Mouse (Mus musculus) heart, embryonic 10.5 days (tissue): ENCODE measurements around the gene Acot7. TPM values are rescaled to one million over a fixed set of nuclear protein-coding genes. Genes with fewer than 3 reads are reported as not detected.

Source experiments
- DNase-seq: peaks from one replicate; pipeline ENCODE4 v3.0.0-alpha.2; 2017; ENCODE audit warnings: low spot score
- H3K27ac ChIP-seq: fragments of 300-500 bp; sonication (generic); 2 replicates; pipeline ENCODE4 v1.5.1; 2016; ENCODE audit warnings: mild to moderate bottlenecking
- H3K27me3 ChIP-seq: fragments of 300-500 bp; sonication (generic); 2 replicates; pipeline ENCODE4 v1.6.1; 2016; ENCODE audit warnings: mild to moderate bottlenecking; ENCODE audit not compliant: poor library complexity, insufficient read depth, severe bottlenecking
- H3K36me3 ChIP-seq: fragments of 300-500 bp; sonication (generic); 2 replicates; pipeline ENCODE4 v1.6.1; 2016; ENCODE audit warnings: mild to moderate bottlenecking, moderate library complexity
- H3K4me1 ChIP-seq: fragments of 300-500 bp; sonication (generic); 2 replicates; pipeline ENCODE4 v1.6.1; 2016; ENCODE audit warnings: mild to moderate bottlenecking
- H3K4me3 ChIP-seq: fragments of 300-500 bp; sonication (generic); 2 replicates; pipeline ENCODE4 v1.5.1; 2016; ENCODE audit warnings: mild to moderate bottlenecking, moderate library complexity
- H3K9me3 ChIP-seq: fragments of 300-500 bp; sonication (generic); 2 replicates; pipeline ENCODE4 v1.6.1; 2016; ENCODE audit warnings: mild to moderate bottlenecking, moderate library complexity
- WGBS: fragments of 180-500 bp; shearing (Covaris S2); methylation state at CpG from one replicate; pipeline ENCODE4 v1.1.7; 2016; 5-methylcytosine and 5-hydroxymethylcytosine counted together
- polyA plus RNA-seq: library from polyadenylated mRNA; unstranded; fragments of >200 nt; fragmentation: Nextera tagmentation; extraction: Ambion mirVana; gene quantifications from 2 replicates; pipeline ENCODE4 v1.2.1, GENCODE M21; 2016

Acot7 gene
- polyA plus RNA-seq, 1 experiment from 2014 or later: 48.9 TPM

DNA sequence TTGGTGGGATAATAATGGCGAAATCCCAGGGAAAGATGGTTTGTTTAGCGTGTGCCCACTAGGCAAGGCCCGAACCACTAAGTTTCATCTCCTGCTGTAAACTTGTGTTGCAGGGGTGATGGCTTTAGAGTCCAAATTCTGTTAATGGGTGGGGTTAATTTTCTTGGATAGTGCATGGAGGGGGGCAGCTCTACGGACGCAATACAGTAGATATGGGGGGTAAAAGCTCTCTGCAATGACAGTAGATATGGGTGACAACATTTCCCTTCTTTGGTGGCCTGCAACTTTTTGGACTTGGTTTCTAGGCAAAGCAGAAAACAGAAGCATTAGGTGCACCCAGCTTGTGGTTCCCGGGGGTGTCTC, 779 bp upstream of the Acot7 start:
- peaks cover 25% of the 10 kb centered on the region for H3K4me1 ChIP-seq
- H3K36me3 ChIP-seq: no peaks in the 10 kb centered on the region
- WGBS: 64% methylated on average over 6 of the region's 6 CpGs
- H3K4me3 ChIP-seq: peak overlapping the region; percentile 88
- no peak for DNase-seq
- no peaks in the 10 kb centered on the region for H3K9me3 ChIP-seq
- H3K27me3 ChIP-seq: peaks cover 67% of the 10 kb centered on the region
- H3K27ac ChIP-seq: peak overlapping the region; percentile 98

DNA sequence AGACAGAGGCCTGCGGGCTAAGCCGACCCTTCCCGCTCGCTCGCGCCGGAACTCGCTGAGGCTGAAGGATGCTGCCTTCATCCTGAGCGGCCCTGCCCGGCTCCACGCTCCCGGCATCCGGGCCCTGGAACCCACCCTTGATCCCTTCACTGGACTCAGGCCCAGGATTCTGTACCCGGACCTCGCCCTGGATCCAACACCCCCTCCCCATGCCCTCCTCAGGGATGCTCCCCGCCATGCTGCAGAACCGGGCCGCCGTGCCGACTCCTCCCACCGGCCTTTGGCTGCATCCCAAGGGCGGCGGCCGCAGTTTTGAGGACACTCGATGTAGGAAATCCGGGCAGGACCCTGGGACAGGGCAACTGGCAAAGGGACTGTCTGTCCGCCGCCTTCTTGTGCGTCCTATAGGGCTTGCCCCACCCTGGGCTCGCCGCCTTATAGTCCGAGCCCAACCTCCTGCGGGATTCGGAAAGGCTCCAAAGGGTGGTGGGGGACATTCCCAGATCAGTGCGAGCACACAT, 470 bp downstream of the Acot7 start:
- no peaks in the 10 kb centered on the region for H3K36me3 ChIP-seq
- peak overlapping the region; percentile 88 for H3K4me3 ChIP-seq
- H3K27ac ChIP-seq: peak overlapping the region; percentile 98
- WGBS: 1% methylated on average over 35 of the region's 35 CpGs
- H3K9me3 ChIP-seq: no peaks in the 10 kb centered on the region
- H3K27me3 ChIP-seq: peaks cover 65% of the 10 kb centered on the region
- peaks cover 25% of the 10 kb centered on the region for H3K4me1 ChIP-seq
- DNase-seq: no peak

DNA sequence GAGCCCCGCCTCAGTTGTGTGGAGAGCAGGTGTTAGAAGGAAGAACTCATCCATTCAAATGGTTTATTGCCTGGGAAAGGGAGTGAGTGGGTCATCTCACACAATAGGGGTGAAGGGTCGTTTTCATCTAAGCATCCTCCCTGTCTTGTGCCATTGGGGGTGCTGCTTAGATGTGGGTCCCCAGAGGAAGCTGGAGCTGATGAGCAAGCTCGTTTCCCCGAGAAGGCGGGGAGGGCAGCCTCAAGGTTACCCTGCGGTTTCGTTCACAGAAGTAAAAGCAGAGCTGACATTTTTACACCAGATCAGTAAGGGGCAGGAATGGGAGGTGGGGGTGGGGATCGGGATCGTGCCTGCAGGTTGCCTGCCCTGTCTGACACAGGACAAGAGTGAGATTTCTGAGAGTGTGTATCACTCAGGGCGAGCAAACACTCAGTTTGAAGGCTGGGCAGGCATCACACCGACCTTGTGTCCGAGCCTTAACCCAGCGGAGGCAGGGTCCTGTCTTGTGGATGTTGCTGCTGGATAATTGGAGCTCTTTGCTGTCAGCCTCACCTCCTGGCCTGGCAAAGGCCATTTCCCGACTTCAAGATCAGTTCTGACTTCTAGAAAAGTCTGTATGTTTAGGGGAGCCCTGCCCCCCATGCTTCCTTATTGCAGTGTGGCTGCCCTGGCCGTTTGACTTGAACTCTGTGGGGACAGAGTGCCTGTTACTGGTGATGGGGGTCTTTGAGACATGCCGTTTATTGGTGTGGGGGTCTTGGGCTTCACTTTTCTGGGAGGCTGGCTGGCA, 1.2 kb downstream of the Acot7 start:
- H3K4me3 ChIP-seq: peak overlapping the region; percentile 88
- H3K9me3 ChIP-seq: no peaks in the 10 kb centered on the region
- WGBS: 36% methylated on average over 16 of the region's 16 CpGs
- peak overlapping the region; percentile 98; the same call in 1 of the 2 replicates for H3K27ac ChIP-seq
- H3K27me3 ChIP-seq: peaks cover 58% of the 10 kb centered on the region
- no peak for DNase-seq
- H3K4me1 ChIP-seq: peaks cover 25% of the 10 kb centered on the region
- H3K36me3 ChIP-seq: no peaks in the 10 kb centered on the region

DNA sequence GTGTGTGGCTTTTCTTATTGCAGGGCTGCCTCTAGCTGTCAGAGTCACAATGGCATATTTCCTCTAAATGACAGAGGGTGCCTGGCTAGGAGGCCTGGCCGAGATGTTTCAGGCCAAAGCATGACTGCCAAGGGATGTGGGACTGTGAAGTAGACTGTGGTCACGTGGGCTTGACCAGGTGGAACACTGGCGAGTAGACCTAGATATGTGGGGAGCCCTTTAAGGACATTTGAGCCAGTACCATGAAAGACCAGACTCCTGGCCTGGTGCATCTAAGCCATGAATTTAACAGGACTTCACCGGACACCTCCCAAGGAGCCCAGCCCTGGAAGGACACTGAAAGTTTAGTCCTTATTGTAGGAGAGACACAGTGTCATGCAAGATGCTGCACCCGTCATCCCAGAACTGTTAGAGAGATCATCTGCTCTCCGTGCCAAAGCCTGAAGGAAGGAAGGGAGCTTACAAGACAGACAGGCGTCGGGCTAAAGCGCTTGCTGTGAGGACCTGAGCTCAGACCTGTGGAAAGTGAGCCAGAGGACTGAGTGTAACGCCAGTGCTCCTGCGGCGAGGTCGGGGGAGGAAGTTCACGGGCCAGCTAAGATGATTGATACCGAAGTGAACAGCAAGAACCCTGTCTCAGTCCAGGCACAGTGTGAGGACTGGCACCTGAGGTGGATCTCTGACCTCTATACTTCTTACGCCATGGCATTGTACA, 2.2 kb downstream of the Acot7 start:
- 83% methylated on average over 16 of the region's 16 CpGs for WGBS
- Histone ChIP-seq H3K9me3 (no peaks in the 10 kb centered on the region), H3K27ac (no peak overlapping the region), H3K27me3 (peaks cover 48% of the 10 kb centered on the region), H3K36me3 (no peaks in the 10 kb centered on the region), H3K4me3 (no peak overlapping the region), H3K4me1 (peaks cover 33% of the 10 kb centered on the region)
- DNase-seq: no peak

DNA sequence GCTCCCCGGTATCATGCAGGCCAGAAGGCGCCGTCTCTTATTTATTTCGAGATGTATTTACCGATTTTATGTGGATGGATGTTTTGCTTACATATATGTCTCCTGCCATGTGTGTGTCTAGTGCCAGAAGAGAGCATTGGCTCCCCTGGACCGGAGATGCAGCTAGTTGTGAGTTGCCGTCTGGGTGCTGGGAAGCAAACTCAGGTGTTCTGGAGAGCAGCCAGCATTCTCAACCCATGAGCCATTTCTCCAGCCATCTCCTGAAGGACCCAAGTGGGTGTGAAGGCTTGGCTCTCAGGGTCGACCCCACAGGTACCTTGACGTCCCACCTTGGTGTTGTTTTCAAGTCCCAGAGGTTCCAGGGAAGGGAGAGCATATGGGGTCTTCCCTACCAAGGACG, 4.3 kb downstream of the Acot7 start:
- Histone ChIP-seq H3K4me3 (no peak overlapping the region), H3K27ac (no peak overlapping the region), H3K27me3 (peaks cover 28% of the 10 kb centered on the region), H3K9me3 (no peaks in the 10 kb centered on the region), H3K4me1 (peaks cover 51% of the 10 kb centered on the region), H3K36me3 (no peaks in the 10 kb centered on the region)
- DNase-seq: no peak
- WGBS: 78% methylated on average over 10 of the region's 10 CpGs

DNA sequence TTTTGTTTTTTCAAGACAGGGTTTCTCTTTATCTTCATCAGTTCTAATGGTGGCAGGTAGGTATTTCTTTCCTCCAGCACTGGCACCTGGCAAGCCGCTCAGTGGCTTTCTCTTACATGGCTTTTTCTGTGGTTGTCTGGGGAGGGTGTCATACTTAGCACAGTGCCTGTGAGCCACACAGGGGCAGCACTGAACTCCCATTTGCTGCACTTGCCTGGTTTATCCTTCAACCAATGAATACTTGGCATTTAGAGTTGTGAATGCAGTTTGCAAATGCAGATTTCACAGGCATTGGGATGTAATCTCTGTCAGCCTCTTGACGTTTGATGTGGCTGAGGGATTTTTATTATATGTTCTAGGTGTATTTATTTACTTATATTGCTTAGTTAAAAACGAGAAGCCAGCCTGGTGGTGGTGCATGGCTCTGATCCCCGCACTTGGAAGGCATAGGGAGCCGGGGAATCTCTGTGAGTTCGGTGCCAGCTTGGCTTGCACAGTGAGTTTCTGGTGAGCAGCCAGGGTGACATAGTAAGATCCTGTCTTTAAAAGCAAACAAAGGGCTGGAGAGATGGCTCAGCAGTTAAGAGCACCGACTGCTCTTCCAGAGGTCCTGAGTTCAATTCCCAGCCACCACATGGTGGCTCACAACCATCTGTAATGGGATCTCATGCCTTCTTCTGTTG, 6.6 kb downstream of the Acot7 start:
- Histone ChIP-seq H3K36me3 (no peaks in the 10 kb centered on the region), H3K27ac (no peak overlapping the region), H3K27me3 (peaks cover 17% of the 10 kb centered on the region), H3K9me3 (no peaks in the 10 kb centered on the region), H3K4me3 (no peak overlapping the region), H3K4me1 (peaks cover 33% of the 10 kb centered on the region)
- 67% methylated on average over 7 of the region's 7 CpGs for WGBS
- DNase-seq: no peak

DNA sequence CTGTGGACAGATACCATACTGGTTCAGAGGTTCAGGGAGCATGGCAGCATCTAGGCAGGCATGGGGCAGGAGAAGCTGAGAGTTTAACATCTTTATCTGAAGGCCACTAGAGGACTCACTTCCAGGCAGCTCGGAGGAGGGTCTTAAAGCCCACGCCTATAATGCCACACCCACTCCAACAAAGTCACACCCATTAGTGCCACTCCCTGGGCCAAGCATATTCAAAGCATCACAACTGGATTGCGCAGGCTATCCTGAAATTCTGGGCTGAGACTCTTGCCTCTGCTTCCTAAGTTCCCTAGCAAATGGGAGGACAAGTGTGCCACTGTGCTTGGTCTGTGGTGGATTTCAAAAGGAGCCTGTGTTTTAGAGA, 7.2 kb downstream of the Acot7 start:
- H3K4me3 ChIP-seq: peak overlapping the region; percentile 46
- WGBS: under 1% methylated on average over 3 of the region's 3 CpGs
- H3K4me1 ChIP-seq: peaks cover 38% of the 10 kb centered on the region
- H3K36me3 ChIP-seq: no peaks in the 10 kb centered on the region
- H3K27ac ChIP-seq: peak overlapping the region; percentile 91
- H3K27me3 ChIP-seq: peaks cover 11% of the 10 kb centered on the region
- no peaks in the 10 kb centered on the region for H3K9me3 ChIP-seq
- DNase-seq: peak; percentile 88

DNA sequence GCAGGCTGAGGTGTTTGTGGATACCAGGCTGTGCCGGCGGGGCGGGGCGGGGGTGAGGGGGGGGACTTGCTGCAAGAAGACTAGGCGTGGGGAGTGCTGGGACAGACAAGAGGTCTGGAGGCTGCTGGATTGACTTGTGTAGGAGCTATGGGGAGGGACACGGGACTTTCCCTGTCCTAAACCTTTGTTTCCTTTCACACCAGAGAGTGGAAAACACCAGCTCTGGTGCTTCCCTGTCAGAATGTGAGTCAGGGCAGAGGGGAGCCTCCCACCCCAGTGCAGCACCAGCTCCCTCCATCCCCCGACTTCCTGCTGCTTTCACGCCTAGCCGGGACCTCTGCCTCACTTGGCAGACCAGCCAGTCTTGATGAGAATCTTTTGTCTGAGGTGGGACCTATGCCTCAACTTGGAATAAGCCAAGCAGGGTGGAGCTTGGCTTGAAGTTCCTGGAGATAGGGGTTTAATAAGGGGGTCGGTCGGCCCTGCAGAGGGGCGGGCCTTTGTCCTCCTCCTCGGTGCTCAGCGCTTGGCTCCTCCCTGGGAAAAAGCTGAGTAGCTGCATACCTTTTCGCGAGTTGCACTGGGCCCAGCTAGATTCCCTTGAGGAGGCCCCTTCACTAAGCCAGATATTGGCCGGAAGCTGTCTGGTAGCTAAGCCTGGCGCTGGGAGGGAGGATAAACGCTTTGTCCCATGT, 7.7 kb downstream of the Acot7 start:
- H3K4me1 ChIP-seq: peaks cover 43% of the 10 kb centered on the region
- peak; percentile 90 for DNase-seq
- H3K36me3 ChIP-seq: no peaks in the 10 kb centered on the region
- H3K4me3 ChIP-seq: peak overlapping the region; percentile 46
- peak overlapping the region; percentile 91 for H3K27ac ChIP-seq
- H3K27me3 ChIP-seq: peaks cover 5% of the 10 kb centered on the region
- WGBS: 2% methylated on average over 19 of the region's 19 CpGs
- H3K9me3 ChIP-seq: no peaks in the 10 kb centered on the region

DNA sequence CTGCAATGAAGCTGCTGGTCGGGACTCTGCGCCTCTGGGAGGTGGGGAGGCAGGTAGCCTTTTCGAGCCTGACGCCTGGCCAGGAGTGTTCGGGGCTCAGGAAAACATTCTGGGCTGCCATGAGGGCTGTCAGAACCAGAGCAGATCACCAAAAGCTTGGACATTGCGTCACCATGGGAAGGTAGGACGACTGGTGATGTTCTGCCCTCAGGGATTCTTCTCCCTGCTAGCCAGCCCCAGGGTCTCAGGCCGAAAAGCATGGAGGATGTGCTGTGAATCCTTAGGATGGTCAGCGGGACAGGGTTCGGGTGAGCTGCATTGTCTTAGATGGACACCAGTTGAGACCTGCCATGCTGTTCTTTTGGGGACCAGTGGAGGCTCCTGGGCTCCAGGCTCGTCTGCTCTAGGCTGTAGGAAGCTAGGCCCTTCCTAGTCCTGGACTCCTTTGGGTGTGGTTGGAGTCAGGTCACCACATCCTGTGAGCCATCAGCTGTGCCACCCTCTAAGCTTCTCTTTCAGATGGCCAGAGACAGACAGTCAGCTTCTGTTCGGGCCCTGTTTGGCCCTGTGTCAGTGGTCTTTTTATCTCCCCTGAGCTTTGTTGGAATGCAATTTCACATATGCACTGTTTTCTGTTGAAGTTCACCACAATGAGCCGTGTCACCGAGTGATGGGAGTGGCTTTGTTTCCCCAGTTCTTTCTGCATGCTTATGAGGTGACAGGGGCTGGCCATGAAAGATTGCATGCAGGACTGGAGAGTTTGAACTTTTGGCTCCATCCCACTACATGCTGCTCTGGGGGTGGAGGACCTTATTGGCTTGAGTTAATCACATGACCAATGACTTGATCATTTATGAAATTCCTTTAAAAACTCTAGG, 8.5 kb downstream of the Acot7 start:
- 36% methylated on average over 14 of the region's 14 CpGs for WGBS
- peaks cover 49% of the 10 kb centered on the region for H3K4me1 ChIP-seq
- no peaks in the 10 kb centered on the region for H3K36me3 ChIP-seq
- no peaks in the 10 kb centered on the region for H3K9me3 ChIP-seq
- H3K4me3 ChIP-seq: peak overlapping the region; percentile 46
- no peak for DNase-seq
- H3K27me3 ChIP-seq: no peaks in the 10 kb centered on the region
- peak overlapping the region; percentile 91 for H3K27ac ChIP-seq

DNA sequence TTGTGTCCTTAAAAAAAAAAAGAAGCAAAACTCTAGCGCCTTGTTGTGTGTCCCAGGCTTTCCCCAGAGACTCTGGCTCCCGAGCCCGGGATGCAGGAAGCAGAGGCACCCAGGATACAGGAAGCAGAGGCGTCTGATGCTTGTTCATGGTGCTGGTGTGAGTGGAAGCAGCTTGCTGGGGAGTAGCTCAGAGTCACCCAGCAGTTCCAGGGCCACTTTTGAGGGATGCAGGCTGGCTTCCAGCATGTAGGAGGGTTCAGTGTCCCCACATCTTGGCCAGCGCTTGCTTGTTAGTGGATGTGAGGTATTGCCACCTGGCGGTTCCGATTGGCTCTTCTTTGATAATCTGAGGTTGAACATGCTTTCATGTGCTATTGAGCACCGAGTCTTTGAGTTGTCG, 9.2 kb downstream of the Acot7 start:
- Histone ChIP-seq H3K27ac (peak overlapping the region; percentile 53; the same call in 1 of the 2 replicates), H3K4me1 (peaks cover 49% of the 10 kb centered on the region), H3K27me3 (no peaks in the 10 kb centered on the region), H3K9me3 (no peaks in the 10 kb centered on the region), H3K4me3 (no peak overlapping the region), H3K36me3 (no peaks in the 10 kb centered on the region)
- 76% methylated on average over 9 of the region's 9 CpGs for WGBS
- DNase-seq: no peak

DNA sequence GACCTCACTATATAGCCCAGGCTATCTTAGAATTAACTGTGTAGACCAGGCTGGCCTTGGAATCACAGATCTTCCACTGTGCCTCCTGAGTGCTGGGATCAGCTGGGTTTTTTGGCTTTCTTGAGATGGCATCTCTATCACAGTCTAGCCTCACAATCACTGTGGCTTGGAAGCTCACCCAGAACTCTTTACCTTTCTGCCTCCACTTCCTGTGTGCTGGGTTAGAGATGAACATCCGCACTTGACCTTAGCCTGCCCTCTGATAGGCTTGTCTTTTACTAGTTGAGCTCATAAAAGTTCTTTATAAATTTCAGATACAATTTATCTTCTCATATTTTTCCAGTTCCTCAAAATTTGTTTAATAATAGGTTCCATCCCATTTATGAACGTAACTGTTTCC, 10.7 kb downstream of the Acot7 start:
- Histone ChIP-seq H3K36me3 (no peaks in the 10 kb centered on the region), H3K4me1 (peaks cover 53% of the 10 kb centered on the region), H3K4me3 (no peak overlapping the region), H3K27me3 (no peaks in the 10 kb centered on the region), H3K9me3 (no peaks in the 10 kb centered on the region), H3K27ac (no peak overlapping the region)
- DNase-seq: no peak
- WGBS: 93% methylated on average over 2 of the region's 2 CpGs

DNA sequence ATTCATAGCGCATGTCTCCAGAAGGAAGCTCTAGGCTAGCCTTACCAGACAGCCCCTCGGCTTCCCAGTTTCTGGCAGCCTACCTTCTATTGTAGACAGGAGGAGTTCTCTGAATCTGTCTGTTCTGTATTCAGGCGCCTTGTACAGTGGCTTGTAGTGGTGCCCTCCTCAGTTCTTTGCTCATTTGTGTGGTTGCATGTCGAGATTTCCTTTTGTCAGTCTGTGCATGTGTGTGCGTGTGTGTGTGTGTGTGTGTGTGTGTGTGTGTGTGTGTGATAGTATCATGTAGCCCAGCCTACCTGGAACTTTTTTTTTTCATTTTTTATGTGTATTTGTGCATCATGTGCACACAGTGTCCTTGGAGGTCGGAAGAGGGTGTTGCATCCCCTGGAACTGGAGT, 11.1 kb downstream of the Acot7 start:
- Histone ChIP-seq H3K4me3 (no peak overlapping the region), H3K27me3 (no peaks in the 10 kb centered on the region), H3K27ac (peak overlapping the region; percentile 12; the same call in 1 of the 2 replicates), H3K9me3 (no peaks in the 10 kb centered on the region), H3K36me3 (no peaks in the 10 kb centered on the region), H3K4me1 (peaks cover 53% of the 10 kb centered on the region)
- no peak for DNase-seq
- 83% methylated on average over 6 of the region's 6 CpGs for WGBS
